Mouse (Mus musculus) testis, adult 2 months (tissue): ENCODE data around the gene Cmip.

Experiments
- CTCF ChIP-seq: fragments of 200-500 bp; IDR thresholded peaks from 2 replicates; pipeline ENCODE4 v1.5.1; 2012; ENCODE audit warnings: low read depth, mild to moderate bottlenecking, inconsistent platforms, low read length, moderate library complexity; ENCODE audit not compliant: control insufficient read depth, insufficient read depth, insufficient replicate concordance
- POLR2A ChIP-seq: fragments of 200-500 bp; IDR thresholded peaks from 2 replicates; pipeline ENCODE4 v1.6.1; 2012; ENCODE audit warnings: low read depth, mild to moderate bottlenecking, inconsistent platforms, low read length, moderate library complexity; ENCODE audit not compliant: control insufficient read depth

DNA sequence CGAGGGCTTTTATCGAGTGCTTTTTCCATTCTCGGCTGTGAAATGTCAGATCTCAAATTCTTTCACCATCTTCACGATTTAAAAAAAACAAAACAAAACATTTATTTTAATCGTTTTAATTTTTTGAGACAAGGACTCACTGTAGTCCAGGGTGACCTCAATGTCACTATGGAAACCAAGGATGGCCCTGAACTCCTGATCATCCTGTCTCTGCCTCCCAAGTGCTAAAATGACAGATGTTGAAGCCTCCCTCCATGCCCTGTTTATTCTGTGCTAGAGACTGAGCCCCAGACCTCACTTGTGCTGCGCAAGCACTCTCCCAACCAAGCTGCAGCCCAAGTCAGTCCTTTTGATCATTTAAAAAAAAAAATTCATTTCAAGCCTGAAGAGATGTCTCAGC, 14.6 kb upstream of the Cmip start:
- TF ChIP-seq CTCF (no peak), POLR2A (no peak)
